Mouse (Mus musculus) cortical plate, adult 2 months (tissue): ENCODE data around the gene Sfxn3.

Experiments
- CTCF ChIP-seq: fragments of 200-500 bp; IDR thresholded peaks from 2 replicates; pipeline ENCODE4 v1.5.1; 2011; ENCODE audit warnings: mild to moderate bottlenecking, control low read depth, low read length; ENCODE audit not compliant: insufficient read depth; ENCODE audit errors: extremely low read depth
- POLR2A ChIP-seq: fragments of 200-500 bp; IDR thresholded peaks from 2 replicates; pipeline ENCODE4 v1.6.1; 2011; ENCODE audit warnings: mild to moderate bottlenecking, low read length, control low read depth; ENCODE audit not compliant: insufficient read depth; ENCODE audit errors: extremely low read depth

GRCm38 (mm10) chr19:45076036-45076575, 28.8 kb downstream of the Sfxn3 start:
- TF ChIP-seq POLR2A: no peak
- TF ChIP-seq CTCF: no peak
